Mouse (Mus musculus) thymus, postnatal 0 days (tissue): Measurements from ENCODE around the gene Prkag1. TPM values are rescaled to one million over a fixed set of nuclear protein-coding genes. Genes with fewer than 3 reads are reported as not detected.
A peak's percentile ranks its signal among the peaks of the same experiment; 100 is the strongest.
"Not testable (repeated sequence)": the region's sequence is repeated elsewhere in the genome, so short reads cannot be mapped to it uniquely, and the experiment has no call there.

Experiments used
- DNase-seq: peaks from one replicate; pipeline ENCODE4 v3.0.0-alpha.2; 2015; ENCODE audit warnings: low spot score
- polyA plus RNA-seq: library from polyadenylated mRNA; unstranded; fragments of >200 nt; fragmentation: Nextera tagmentation; extraction: Ambion mirVana; gene quantifications from 2 replicates; pipeline ENCODE4 v1.2.1, GENCODE M21; 2015

Gene Prkag1
- polyA plus RNA-seq, 1 experiment from 2014 or later = 107 TPM

GRCm38 (mm10) chr15:98823434-98823833 lies 7.9 kb downstream of the Prkag1 start:
- DNase-seq = no peak

- no peak for DNase-seq
Measured at GRCm38 (mm10) chr15:98822147-98822546, 9.2 kb downstream of the Prkag1 start.

GRCm38 (mm10) chr15:98821403-98821802 lies 9.9 kb downstream of the Prkag1 start:
- peak; percentile 37 for DNase-seq

GRCm38 (mm10) chr15:98820937-98821336 lies 10.4 kb downstream of the Prkag1 start:
- DNase-seq = no peak

GRCm38 (mm10) chr15:98818171-98818570 lies 13.2 kb downstream of the Prkag1 start:
- DNase-seq = no peak

GRCm38 (mm10) chr15:98812741-98813424 lies 18.4 kb downstream of the Prkag1 start:
- DNase-seq = no peak

- DNase-seq = not testable (repeated sequence)
Measured at GRCm38 (mm10) chr15:98810212-98810611, 21.1 kb downstream of the Prkag1 start.

- DNase-seq = no peak
Measured at GRCm38 (mm10) chr15:98809390-98809789, 21.9 kb downstream of the Prkag1 start, which contains the start of gene Ddn. Ddn (minus strand) TSS chr15:98809490.

GRCm38 (mm10) chr15:98808651-98809134 lies 22.6 kb downstream of the Prkag1 start:
- DNase-seq = no peak

- peak; percentile 80 for DNase-seq
Measured at GRCm38 (mm10) chr15:98807895-98808650, 23.2 kb downstream of the Prkag1 start.

GRCm38 (mm10) chr15:98806809-98807770 lies 24.2 kb downstream of the Prkag1 start:
- no peak for DNase-seq

- no peak for DNase-seq
Measured at GRCm38 (mm10) chr15:98806071-98806808, 25.1 kb downstream of the Prkag1 start.

- peak; percentile 49 for DNase-seq
Measured at GRCm38 (mm10) chr15:98805324-98806040, 25.8 kb downstream of the Prkag1 start.

- DNase-seq = peak; percentile 76
Measured at GRCm38 (mm10) chr15:98804054-98804453, 27.3 kb downstream of the Prkag1 start.

GRCm38 (mm10) chr15:98802926-98803325 lies 28.4 kb downstream of the Prkag1 start:
- DNase-seq = no peak

- peak; percentile 71 for DNase-seq
Measured at GRCm38 (mm10) chr15:98799396-98799795, 31.9 kb downstream of the Prkag1 start.

GRCm38 (mm10) chr15:98798903-98799302 lies 32.4 kb downstream of the Prkag1 start:
- DNase-seq = no peak

- no peak for DNase-seq
Measured at GRCm38 (mm10) chr15:98797835-98798492, 33.4 kb downstream of the Prkag1 start.
